Mouse (Mus musculus): ENCODE data around the gene Grin2c. TPM values are rescaled to one million over a fixed set of nuclear protein-coding genes. Genes with fewer than 3 reads are reported as not detected.

The Grin2c gene
- polyA plus RNA-seq, 1 experiment from 2014 or later = not detected

DNA sequence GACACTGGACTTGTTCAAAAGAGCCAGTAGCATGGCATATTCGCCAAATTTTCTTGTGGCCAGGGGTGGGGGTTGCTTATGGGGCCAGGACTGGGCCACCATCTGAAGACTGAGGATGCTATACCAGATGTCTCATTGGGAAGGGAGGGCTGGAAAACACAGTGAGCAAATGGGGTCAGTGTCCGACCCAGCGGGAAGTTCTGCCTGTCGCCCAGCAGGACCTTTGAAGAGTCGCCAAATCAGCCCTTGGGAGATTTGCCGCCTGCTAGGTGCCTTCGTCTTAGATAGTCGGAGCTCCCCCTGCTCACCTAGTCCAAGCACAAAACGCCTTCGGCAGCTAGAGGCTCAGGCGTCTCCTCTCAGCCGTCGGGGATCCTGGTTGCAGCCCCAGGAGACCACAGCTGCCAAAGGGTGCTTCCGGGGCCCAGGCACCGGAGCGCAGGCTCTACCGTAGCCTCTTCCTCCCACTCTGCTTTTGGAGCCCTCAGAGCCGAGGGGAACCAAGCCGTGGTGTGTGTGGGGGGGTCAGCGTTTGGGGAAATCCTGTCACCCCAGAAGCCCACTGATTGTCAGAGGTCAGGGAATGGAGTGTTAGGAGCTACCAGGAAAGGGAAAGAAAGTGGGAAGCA, 1.2 kb downstream of the Grin2c start:
- Histone ChIP-seq H3K9me3 (ENCODE audit: control insufficient read depth, low read length) (no peaks in the 10 kb centered on the region), H3K27ac (replicated peaks; ENCODE audit: low read depth, low read length) (no peak overlapping the region), H3K4me3 (ENCODE audit: low read depth, low read length) (peak overlapping the region; percentile 3; the same call in 1 of the 2 replicates), H3K4me2 (ENCODE audit: low read depth, low read length) (peak overlapping the region; percentile 46; the same call in 1 of the 2 replicates), H3K4me1 (ENCODE audit: control insufficient read depth, insufficient read depth, low read length) (peaks cover 11% of the 10 kb centered on the region; the same call in 1 of the 2 replicates), H3K27me3 (replicated peaks; ENCODE audit: control insufficient read depth, insufficient read depth, low read length) (peaks cover 79% of the 10 kb centered on the region), H3K9ac (ENCODE audit: low read depth, low read length) (no peak overlapping the region), H3K36me3 (ENCODE audit: control insufficient read depth, insufficient read depth, low read length) (peaks cover 18% of the 10 kb centered on the region; the same call in 1 of the 2 replicates)
- ATAC-seq (ENCODE audit: low read depth) (no peak), DNase-seq (ENCODE audit: low spot score) (no peak)
- WGBS = 3% methylated on average over 18 of the region's 20 CpGs

DNA sequence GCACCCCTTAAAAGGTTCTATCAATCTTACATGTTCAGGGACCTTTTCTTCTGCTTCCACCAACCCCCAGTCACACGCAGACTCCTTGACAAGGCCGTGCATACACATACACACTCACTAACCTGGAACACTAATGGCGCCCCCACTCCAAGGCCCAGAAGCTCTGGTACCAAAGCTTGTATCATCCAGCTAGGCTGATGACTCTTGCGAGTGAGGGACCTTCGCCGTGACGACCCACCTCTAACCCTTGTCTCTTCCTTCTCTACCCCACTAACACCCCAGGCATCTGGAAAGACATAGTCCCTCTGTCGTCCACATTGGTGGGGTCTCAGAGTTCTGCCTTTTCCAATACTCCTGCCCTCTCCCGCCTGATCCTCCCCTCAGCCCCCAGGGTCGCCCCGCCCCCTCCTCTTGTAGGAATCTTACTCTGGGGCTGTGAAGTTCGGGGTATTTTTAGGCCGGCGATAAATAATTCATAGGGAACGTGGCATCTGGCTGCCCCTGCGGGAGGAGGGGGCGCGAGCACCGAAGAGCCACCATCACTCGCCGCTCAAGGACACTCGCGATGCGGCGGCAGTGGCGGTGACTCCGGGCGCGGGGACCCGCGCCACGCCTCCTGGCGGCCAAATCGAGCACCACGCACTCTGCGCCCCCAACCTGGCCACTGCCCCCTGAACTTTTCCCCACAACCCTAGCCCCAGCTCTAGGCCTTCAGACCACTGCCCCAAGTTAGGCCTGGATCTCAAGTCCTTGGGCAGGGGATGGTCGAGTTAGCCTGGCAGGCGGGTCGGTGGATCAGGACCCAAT, 2.0 kb downstream of the Grin2c start:
- peak overlapping the region; percentile 27 for H3K4me3 ChIP-seq (ENCODE audit: low read depth, low read length)
- no peaks in the 10 kb centered on the region for H3K9me3 ChIP-seq (ENCODE audit: control insufficient read depth, low read length)
- peaks cover 11% of the 10 kb centered on the region; the same call in 1 of the 2 replicates for H3K4me1 ChIP-seq (ENCODE audit: control insufficient read depth, insufficient read depth, low read length)
- peak overlapping the region; percentile 46 for H3K4me2 ChIP-seq (ENCODE audit: low read depth, low read length)
- H3K27me3 ChIP-seq (replicated peaks; ENCODE audit: control insufficient read depth, insufficient read depth, low read length) = peaks cover 87% of the 10 kb centered on the region
- H3K9ac ChIP-seq (ENCODE audit: low read depth, low read length) = no peak overlapping the region
- H3K27ac ChIP-seq (replicated peaks; ENCODE audit: low read depth, low read length) = no peak overlapping the region
- DNase-seq (ENCODE audit: low spot score) = no peak
- no peak for ATAC-seq (ENCODE audit: low read depth)
- 13% methylated on average over 19 of the region's 39 CpGs for WGBS
- H3K36me3 ChIP-seq (ENCODE audit: control insufficient read depth, insufficient read depth, low read length) = peaks cover 18% of the 10 kb centered on the region; the same call in 1 of the 2 replicates

DNA sequence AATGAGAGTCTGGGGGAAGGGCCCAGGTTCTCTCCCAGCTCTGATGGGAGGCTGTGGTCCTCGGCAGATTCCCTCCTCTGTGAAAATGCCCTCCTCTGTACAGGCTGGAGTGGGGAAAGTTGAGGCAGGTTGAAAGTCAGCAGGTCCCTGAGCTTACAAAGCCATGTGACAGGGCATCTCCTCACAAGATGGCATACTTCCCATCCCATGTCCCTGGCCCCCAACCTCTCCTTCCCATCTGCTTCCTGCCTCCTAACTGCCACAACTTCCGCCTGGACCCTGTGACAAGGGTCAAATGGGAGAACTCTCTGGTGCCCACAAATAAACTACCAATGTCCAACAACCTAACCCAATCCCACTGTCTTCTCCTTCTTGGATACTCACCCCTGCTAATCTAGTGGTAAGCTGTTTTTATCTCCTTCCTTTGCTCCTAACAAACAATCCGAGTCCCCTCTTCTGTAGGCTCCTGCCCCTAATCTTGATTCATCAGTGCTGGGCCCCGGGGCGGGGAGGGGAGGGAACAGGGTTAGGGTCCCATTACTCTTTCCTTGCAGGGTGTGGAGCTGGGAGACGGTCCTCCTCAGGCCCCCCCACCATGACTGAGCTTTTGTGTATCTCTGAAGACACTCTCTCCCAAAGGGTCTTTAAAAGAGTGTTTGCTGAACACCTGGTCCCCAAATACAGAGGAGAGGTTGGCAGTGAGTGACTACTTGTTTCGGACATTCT, 2.7 kb downstream of the Grin2c start:
- Histone ChIP-seq H3K27ac (replicated peaks; ENCODE audit: low read depth, low read length) (no peak overlapping the region), H3K36me3 (ENCODE audit: control insufficient read depth, insufficient read depth, low read length) (peaks cover 14% of the 10 kb centered on the region; the same call in 1 of the 2 replicates), H3K4me3 (ENCODE audit: low read depth, low read length) (no peak overlapping the region), H3K4me2 (ENCODE audit: low read depth, low read length) (no peak overlapping the region), H3K4me1 (ENCODE audit: control insufficient read depth, insufficient read depth, low read length) (peaks cover 11% of the 10 kb centered on the region; the same call in 1 of the 2 replicates), H3K9me3 (ENCODE audit: control insufficient read depth, low read length) (no peaks in the 10 kb centered on the region), H3K27me3 (replicated peaks; ENCODE audit: control insufficient read depth, insufficient read depth, low read length) (peaks cover 94% of the 10 kb centered on the region), H3K9ac (ENCODE audit: low read depth, low read length) (no peak overlapping the region)
- no peak for ATAC-seq (ENCODE audit: low read depth)
- no peak for DNase-seq (ENCODE audit: low spot score)
- 69% methylated on average over 7 of the region's 7 CpGs for WGBS

DNA sequence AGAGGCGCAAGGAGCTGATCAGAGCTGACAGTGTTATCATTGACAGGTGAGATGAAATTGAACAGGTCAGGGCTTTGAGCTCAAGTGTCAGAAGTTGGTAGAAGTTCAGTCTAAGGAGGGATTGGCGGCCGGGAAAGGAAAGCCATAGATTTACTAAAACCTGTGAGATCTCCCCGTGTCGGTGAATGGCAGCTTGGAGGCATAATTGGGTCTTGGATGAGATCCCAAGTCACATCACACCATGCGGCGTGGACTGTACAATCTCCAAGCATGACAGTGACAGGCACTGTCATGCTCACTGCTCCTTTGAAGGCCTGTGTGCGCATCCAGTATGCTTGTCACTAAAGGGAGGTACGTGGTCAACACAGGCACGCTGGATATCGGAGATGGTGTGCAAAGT, 4.1 kb downstream of the Grin2c start:
- Histone ChIP-seq H3K4me2 (ENCODE audit: low read depth, low read length) (no peak overlapping the region), H3K36me3 (ENCODE audit: control insufficient read depth, insufficient read depth, low read length) (0 out of 2 replicates have a peak, but pooled peaks cover 2% of the 10 kb centered on the region), H3K9ac (ENCODE audit: low read depth, low read length) (no peak overlapping the region), H3K4me3 (ENCODE audit: low read depth, low read length) (no peak overlapping the region), H3K27ac (replicated peaks; ENCODE audit: low read depth, low read length) (no peak overlapping the region), H3K9me3 (ENCODE audit: control insufficient read depth, low read length) (no peaks in the 10 kb centered on the region), H3K4me1 (ENCODE audit: control insufficient read depth, insufficient read depth, low read length) (peaks cover 12% of the 10 kb centered on the region; the same call in 1 of the 2 replicates), H3K27me3 (replicated peaks; ENCODE audit: control insufficient read depth, insufficient read depth, low read length) (peaks cover 98% of the 10 kb centered on the region)
- no peak for DNase-seq (ENCODE audit: low spot score)
- WGBS = 79% methylated on average over 11 of the region's 11 CpGs
- no peak for ATAC-seq (ENCODE audit: low read depth)

DNA sequence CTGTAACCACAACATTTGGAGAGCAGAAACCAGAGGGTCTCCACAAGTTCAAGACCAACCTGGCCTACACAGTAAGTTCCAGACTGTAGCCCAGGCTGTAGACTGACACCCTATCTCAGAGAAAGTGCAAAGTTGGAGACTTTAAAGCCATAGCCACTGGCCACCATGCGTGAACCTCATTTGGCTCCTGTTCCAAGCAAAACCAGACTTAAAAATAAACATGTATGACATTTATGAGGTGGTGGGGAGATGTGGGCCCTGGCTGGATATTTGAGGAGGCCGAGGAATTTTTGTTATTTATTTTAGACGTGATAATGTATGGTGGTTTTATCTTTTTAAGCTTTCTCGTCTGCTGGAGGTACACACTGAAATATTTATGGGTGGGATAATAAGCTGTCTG, 7.9 kb downstream of the Grin2c start:
- Histone ChIP-seq H3K27ac (replicated peaks; ENCODE audit: low read depth, low read length) (no peak overlapping the region), H3K27me3 (replicated peaks; ENCODE audit: control insufficient read depth, insufficient read depth, low read length) (peaks cover 86% of the 10 kb centered on the region), H3K9ac (ENCODE audit: low read depth, low read length) (no peak overlapping the region), H3K9me3 (ENCODE audit: control insufficient read depth, low read length) (no peaks in the 10 kb centered on the region), H3K4me2 (ENCODE audit: low read depth, low read length) (no peak overlapping the region), H3K4me3 (ENCODE audit: low read depth, low read length) (no peak overlapping the region), H3K4me1 (ENCODE audit: control insufficient read depth, insufficient read depth, low read length) (0 out of 2 replicates have a peak, but pooled peaks cover 6% of the 10 kb centered on the region), H3K36me3 (ENCODE audit: control insufficient read depth, insufficient read depth, low read length) (no peaks in the 10 kb centered on the region)
- ATAC-seq (ENCODE audit: low read depth) (no peak), DNase-seq (ENCODE audit: low spot score) (no peak)
- WGBS = 60% methylated on average over 4 of the region's 4 CpGs

DNA sequence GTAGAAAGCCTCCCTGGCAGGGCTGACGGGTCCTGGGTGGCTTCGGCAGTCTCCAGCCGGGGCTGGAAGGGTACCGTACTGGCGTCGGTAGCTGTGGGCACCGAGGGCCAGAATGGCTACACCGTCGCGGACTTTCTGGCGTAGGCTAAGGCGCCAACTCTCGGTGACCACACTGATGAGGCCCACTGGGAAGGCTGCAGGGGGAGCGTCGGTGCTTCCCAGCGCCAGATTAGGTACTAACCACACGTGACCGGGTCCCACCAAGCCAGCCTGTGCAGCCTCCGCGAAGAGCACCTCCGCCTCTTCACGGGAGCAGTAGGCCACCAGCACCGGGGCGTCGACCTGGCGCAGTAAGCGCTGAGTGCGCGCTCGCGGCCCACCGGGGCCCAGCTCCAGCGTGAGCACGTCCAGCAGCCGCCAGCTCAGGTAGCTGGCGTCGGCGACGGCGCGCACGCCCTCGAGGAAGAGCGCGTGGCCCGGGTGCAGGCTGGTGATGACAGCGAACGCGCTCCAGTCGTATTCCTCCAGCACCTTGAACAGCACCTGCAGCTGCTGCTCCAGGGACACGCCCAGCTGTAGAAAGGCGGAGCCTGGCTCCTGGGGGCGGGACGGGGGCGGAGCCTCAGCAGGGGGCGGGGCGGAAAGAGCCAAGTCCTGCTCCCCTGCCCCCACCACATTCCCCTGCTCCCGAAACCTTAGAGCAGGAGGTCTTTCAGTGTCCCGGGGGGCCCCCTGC, 9.1 kb downstream of the Grin2c start:
- DNase-seq (ENCODE audit: low spot score) (peak; percentile 33), ATAC-seq (ENCODE audit: low read depth) (0 out of 2 replicates have a peak, but pooled peaks have one; percentile 41)
- peak overlapping the region; percentile 24 for H3K4me3 ChIP-seq (ENCODE audit: low read depth, low read length)
- H3K36me3 ChIP-seq (ENCODE audit: control insufficient read depth, insufficient read depth, low read length) = no peaks in the 10 kb centered on the region
- H3K9ac ChIP-seq (ENCODE audit: low read depth, low read length) = no peak overlapping the region
- no peaks in the 10 kb centered on the region for H3K9me3 ChIP-seq (ENCODE audit: control insufficient read depth, low read length)
- peaks cover 78% of the 10 kb centered on the region for H3K27me3 ChIP-seq (replicated peaks; ENCODE audit: control insufficient read depth, insufficient read depth, low read length)
- peak overlapping the region; percentile 33 for H3K4me2 ChIP-seq (ENCODE audit: low read depth, low read length)
- 27% methylated on average over 27 of the region's 59 CpGs for WGBS
- no peak overlapping the region for H3K27ac ChIP-seq (replicated peaks; ENCODE audit: low read depth, low read length)
- 0 out of 2 replicates have a peak, but pooled peaks cover 6% of the 10 kb centered on the region for H3K4me1 ChIP-seq (ENCODE audit: control insufficient read depth, insufficient read depth, low read length)

DNA sequence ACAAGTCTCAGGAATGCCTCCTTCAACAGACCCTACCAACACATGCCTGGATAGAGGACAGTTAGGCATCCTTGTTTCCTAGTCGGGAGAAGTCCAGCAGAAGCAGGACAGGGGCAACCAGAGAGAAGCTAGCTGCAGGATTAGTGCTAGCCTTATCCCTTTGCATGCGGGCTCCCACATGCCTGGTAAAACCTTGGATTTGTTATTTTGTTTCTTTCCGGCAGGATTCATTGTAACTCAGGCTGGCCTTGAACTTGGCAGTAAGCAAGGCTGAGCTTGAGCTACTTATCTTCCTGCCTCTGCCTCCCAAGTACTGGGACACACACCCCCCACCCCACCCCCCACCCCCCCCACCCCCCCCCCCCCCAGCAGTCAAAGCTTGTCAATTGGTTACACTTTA, 15.8 kb downstream of the Grin2c start:
- no peak overlapping the region for H3K27ac ChIP-seq (replicated peaks; ENCODE audit: low read depth, low read length)
- DNase-seq (ENCODE audit: low spot score) (no peak), ATAC-seq (ENCODE audit: low read depth) (no peak)
- H3K4me3 ChIP-seq (ENCODE audit: low read depth, low read length) = no peak overlapping the region
- H3K4me1 ChIP-seq (ENCODE audit: control insufficient read depth, insufficient read depth, low read length) = peaks cover 8% of the 10 kb centered on the region; the same call in 1 of the 2 replicates
- peaks cover 82% of the 10 kb centered on the region for H3K27me3 ChIP-seq (replicated peaks; ENCODE audit: control insufficient read depth, insufficient read depth, low read length)
- 61% methylated on average over 3 of the region's 3 CpGs for WGBS
- no peaks in the 10 kb centered on the region for H3K36me3 ChIP-seq (ENCODE audit: control insufficient read depth, insufficient read depth, low read length)
- no peak overlapping the region for H3K9ac ChIP-seq (ENCODE audit: low read depth, low read length)
- H3K9me3 ChIP-seq (ENCODE audit: control insufficient read depth, low read length) = no peaks in the 10 kb centered on the region
- no peak overlapping the region for H3K4me2 ChIP-seq (ENCODE audit: low read depth, low read length)
